Mouse (Mus musculus): Measurements from ENCODE around the gene Amz1. TPM values are rescaled to one million over a fixed set of nuclear protein-coding genes. Genes with fewer than 3 reads are reported as not detected.

The Amz1 gene
- total RNA-seq, 2 experiments from 2014 or later, result 1.2 to 1.5 TPM

- DNase-seq (ENCODE audit: low spot score in 2 of 2), result no peak
These were observed 41.1 kb downstream of the Amz1 start for GRCm38 (mm10) chr5:140764921-140765613.

GRCm38 (mm10) chr5:140766566-140766965 is 42.6 kb downstream of the Amz1 start:
- no peak for DNase-seq (ENCODE audit: low spot score in 2 of 2)

GRCm38 (mm10) chr5:140767704-140768141 is 43.8 kb downstream of the Amz1 start:
- DNase-seq (ENCODE audit: low spot score in 2 of 2), result peak; percentile 50 to 74

- no peak for DNase-seq (ENCODE audit: low spot score in 2 of 2)
These were observed 44.4 kb downstream of the Amz1 start for GRCm38 (mm10) chr5:140768333-140768732.

DNA sequence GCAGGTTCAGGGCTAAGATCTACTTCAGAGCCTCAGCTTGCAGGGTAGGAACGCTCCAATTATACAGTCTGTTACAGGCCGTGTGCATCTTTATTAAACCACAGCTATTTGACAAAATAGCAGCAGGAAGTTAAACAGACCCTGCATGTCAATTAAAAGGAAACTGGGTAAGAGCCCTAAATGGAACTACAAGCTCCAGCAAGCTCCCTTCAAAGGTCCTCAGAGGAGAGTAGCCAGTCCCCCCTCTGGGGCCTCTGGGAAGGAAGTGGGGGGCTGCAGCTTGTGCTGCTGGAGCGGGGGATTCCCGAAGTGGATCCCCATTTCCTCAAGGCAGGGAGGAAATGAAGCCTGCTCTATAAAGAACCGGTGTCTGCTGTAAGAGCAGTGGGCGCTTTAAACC is 47.7 kb downstream of the Amz1 start:
- no peak for DNase-seq (ENCODE audit: low spot score in 2 of 2)

GRCm38 (mm10) chr5:140772158-140772557 is 48.2 kb downstream of the Amz1 start:
- no peak for DNase-seq (ENCODE audit: low spot score in 2 of 2)

GRCm38 (mm10) chr5:140775111-140775510 is 51.2 kb downstream of the Amz1 start:
- DNase-seq (ENCODE audit: low spot score in 2 of 2), result no peak

GRCm38 (mm10) chr5:140776968-140777367 is 53.0 kb downstream of the Amz1 start:
- no peak for DNase-seq (ENCODE audit: low spot score in 2 of 2)

GRCm38 (mm10) chr5:140781122-140781521 is 57.2 kb downstream of the Amz1 start:
- no peak for DNase-seq (ENCODE audit: low spot score in 2 of 2)

GRCm38 (mm10) chr5:140781886-140782572 is 58.1 kb downstream of the Amz1 start:
- DNase-seq (ENCODE audit: low spot score in 2 of 2), result no peak

DNA sequence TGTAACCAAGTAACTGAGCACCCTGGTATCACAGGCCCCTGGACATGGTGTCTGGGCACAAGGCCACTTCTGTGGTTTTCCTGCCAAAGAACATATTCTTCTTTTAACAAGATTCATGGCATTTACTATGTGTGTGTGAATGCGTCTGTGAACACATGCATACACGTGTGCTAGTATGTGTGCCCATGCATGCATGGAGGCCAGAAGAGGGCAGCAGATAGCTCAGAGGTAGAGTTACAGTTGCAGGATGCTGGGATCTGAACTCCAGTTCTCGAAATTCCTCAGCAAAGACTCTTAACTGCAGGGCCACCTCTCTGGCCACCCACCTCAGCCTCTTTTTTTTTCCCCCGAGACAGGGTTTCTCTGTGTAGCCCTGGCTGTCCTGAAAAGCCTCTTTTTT is 59.6 kb downstream of the Amz1 start:
- DNase-seq (ENCODE audit: low spot score in 2 of 2), result no peak

- no peak for DNase-seq (ENCODE audit: low spot score in 2 of 2)
These were observed 60.4 kb downstream of the Amz1 start for GRCm38 (mm10) chr5:140784288-140784687.

DNA sequence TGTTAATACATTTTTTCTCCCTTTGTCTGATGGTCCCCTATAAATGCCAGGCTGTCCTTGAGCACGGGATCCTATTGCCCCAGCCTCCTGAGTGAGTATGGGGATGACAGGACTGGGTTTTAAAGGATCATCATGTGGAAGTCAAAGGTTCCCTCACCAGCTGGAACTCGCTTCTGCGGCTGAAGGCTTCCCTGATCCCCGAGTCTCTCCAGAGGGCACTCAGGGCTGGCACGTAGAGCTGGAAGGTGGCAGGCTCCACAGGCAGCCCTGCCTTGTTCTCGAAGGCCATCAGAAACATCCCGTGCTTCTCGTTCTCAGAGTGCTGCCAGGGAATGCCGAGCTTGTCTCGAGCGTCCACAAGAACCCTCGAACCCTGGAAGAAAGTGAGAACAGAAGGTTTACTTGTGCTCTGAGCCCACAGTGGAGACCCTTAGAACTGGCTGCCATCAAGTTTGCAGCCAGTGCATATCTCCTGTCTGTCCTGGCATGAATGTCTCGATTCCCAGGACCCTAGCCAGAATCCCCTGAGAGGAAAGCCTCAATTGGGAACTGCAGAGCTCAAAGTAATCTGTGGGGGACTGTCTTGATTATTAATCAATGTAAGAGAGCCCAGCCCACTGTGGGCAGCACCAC is 61.4 kb downstream of the Amz1 start:
- DNase-seq (ENCODE audit: low spot score in 2 of 2), result no peak

- no peak for DNase-seq (ENCODE audit: low spot score in 2 of 2)
These were observed 65.6 kb downstream of the Amz1 start for GRCm38 (mm10) chr5:140789561-140789960.

- DNase-seq (ENCODE audit: low spot score in 2 of 2), result no peak
These were observed 66.5 kb downstream of the Amz1 start for GRCm38 (mm10) chr5:140790392-140790791.

- DNase-seq (ENCODE audit: low spot score in 2 of 2), result peak in 1 of 2 experiments; percentile 26
These were observed 67.3 kb downstream of the Amz1 start for GRCm38 (mm10) chr5:140790937-140791877.

GRCm38 (mm10) chr5:140792233-140792632 is 68.3 kb downstream of the Amz1 start:
- no peak for DNase-seq (ENCODE audit: low spot score in 2 of 2)

GRCm38 (mm10) chr5:140794753-140795152 is 70.8 kb downstream of the Amz1 start:
- DNase-seq (ENCODE audit: low spot score in 2 of 2), result no peak

- no peak for DNase-seq (ENCODE audit: low spot score in 2 of 2)
These were observed 71.2 kb downstream of the Amz1 start for GRCm38 (mm10) chr5:140795176-140795575.

DNA sequence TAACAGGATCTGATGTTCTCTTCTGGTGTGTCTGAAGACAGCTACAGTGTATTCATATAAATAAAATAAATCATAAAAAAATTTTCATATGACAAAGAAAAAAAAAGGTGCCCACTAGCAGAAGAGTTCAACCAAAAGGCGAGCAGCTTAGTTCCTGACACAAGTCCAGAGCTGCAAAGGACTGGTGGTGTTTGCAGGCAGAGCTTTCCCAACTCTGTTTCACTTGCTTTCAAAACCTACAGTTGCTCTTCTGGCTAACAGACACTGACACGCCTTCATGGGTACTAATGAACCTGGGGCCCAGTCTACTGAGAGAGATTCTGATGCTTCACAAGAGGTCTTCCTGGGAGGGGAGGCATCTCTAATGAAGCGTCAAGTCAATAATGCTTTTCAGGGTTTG is 72.1 kb downstream of the Amz1 start:
- no peak for DNase-seq (ENCODE audit: low spot score in 2 of 2)

DNA sequence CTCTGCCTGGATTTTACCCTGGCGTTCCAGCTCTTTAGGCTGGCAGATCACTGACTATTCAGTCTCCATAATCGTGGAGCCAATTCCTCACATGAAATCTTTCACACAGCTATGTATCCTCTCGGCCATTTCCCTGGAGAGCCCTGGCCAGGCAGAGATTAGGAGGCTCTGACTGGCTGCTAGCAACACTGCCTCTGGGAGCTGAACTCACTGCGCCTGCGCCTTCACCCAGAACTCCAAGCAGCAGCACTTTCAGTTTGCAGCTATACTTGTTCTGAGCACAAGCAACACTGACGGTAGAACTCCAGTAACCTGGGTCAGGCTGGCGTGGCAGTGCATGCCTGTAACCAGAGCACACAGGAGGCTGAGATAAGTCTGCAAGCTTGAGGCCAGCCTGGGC is 74.2 kb downstream of the Amz1 start:
- DNase-seq (ENCODE audit: low spot score in 2 of 2), result no peak
